ENCODE assay signal across 18 mouse cellular contexts in the genomic region with DNA sequence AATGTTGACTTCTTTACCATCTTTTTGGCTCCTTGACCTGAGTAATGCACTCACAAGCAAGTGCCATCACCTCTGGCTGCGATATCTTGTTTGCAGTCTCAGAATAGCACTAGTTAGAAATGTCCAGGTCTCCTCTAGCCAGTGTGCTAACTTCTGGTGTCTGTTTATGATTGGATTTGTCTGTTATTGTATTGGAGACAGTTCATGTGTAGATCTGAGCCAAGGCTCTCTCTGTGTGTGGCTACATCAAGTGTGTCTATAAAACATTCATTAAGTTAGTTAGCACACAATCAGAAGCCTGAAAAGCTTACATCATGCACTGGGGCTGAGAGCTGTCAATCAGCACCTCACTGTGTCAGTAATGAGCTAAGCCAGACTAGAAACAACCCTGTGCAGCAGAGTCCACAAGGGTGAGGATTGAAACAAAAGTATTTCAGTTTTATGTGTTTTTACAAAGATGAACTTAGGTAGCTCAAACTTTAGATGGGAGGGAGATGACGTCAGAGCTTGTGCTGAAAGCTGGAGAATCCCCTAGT.
A peak's percentile ranks its signal among the peaks of the same experiment; 100 is the strongest.
DNase-seq lines count a peak whose midpoint lies in the region; ATAC-seq lines count a peak whose summit lies in the region.
"Had no signal": no experiment of that assay in that cellular context is flagged by ENCODE, and none has a peak within 500 bp of the region (broad histone marks: within the 10 kb centered on the region; RNA-seq: fewer than 3 reads in every experiment).

No protein-coding gene starts in this region.

- H3K4me3 ChIP-seq in embryonic facial prominence, embryonic 14.5 days (ENCODE audit: low read depth, low read length) = no peak overlapping the region
- no peak overlapping the region for H3K4me3 ChIP-seq in embryonic facial prominence, embryonic 10.5 days
- H3K4me3 ChIP-seq in limb, embryonic 13.5 days = no peak overlapping the region
- no peak overlapping the region for H3K4me3 ChIP-seq in limb, embryonic 10.5 days
- H3K4me3 ChIP-seq in stomach, embryonic 16.5 days (replicated peaks; ENCODE audit: low read length) = no peak overlapping the region
- H3K4me3 ChIP-seq: midbrain, embryonic 15.5 days; neural tube, embryonic 12.5 days had no signal

- H3K9ac ChIP-seq in embryonic facial prominence, embryonic 14.5 days (ENCODE audit: low read depth, low read length) = no peak overlapping the region
- no peak overlapping the region for H3K9ac ChIP-seq in limb, embryonic 13.5 days
- H3K9ac ChIP-seq in stomach, embryonic 16.5 days (ENCODE audit: low read length) = no peak overlapping the region
- H3K9ac ChIP-seq: hindbrain, embryonic 14.5 days; midbrain, embryonic 15.5 days; neural tube, embryonic 12.5 days had no signal

- ATAC-seq in embryonic facial prominence, embryonic 14.5 days (ENCODE audit: low read depth) = no peak; the same call in 1 of the 2 replicates
- 0 out of 2 replicates have a peak, but pooled peaks have one; percentile 24 for ATAC-seq in limb, embryonic 13.5 days (ENCODE audit: low FRiP score, low read depth)
- ATAC-seq in stomach, embryonic 16.5 days (ENCODE audit: insufficient read depth, low FRiP score) = no peak
- no peak for ATAC-seq in monocyte, adult 5-6 weeks (replicated peaks; ENCODE audit: insufficient number of reproducible peaks, low FRiP score, low TSS enrichment, poor library complexity, severe bottlenecking)
- ATAC-seq: midbrain, embryonic 15.5 days had no signal

- H3K9me3 ChIP-seq in embryonic facial prominence, embryonic 14.5 days (ENCODE audit: control insufficient read depth, low read length) = 0 out of 2 replicates have a peak, but pooled peaks cover 5% of the 10 kb centered on the region
- H3K9me3 ChIP-seq in embryonic facial prominence, embryonic 10.5 days = no peaks in the 10 kb centered on the region
- no peaks in the 10 kb centered on the region for H3K9me3 ChIP-seq in limb, embryonic 13.5 days
- no peaks in the 10 kb centered on the region for H3K9me3 ChIP-seq in limb, embryonic 10.5 days (replicated peaks)
- no peaks in the 10 kb centered on the region for H3K9me3 ChIP-seq in stomach, embryonic 16.5 days (replicated peaks; ENCODE audit: control insufficient read depth, low read length)
- H3K9me3 ChIP-seq: midbrain, embryonic 15.5 days; neural tube, embryonic 12.5 days had no signal

- no peaks in the 10 kb centered on the region for H3K4me1 ChIP-seq in embryonic facial prominence, embryonic 14.5 days (ENCODE audit: control insufficient read depth, insufficient read depth, low read length)
- H3K4me1 ChIP-seq in embryonic facial prominence, embryonic 10.5 days = no peaks in the 10 kb centered on the region
- H3K4me1 ChIP-seq in limb, embryonic 13.5 days = peaks cover 10% of the 10 kb centered on the region; the same call in 1 of the 2 replicates
- no peaks in the 10 kb centered on the region; the same call in 1 of the 2 replicates for H3K4me1 ChIP-seq in limb, embryonic 10.5 days
- H3K4me1 ChIP-seq in stomach, embryonic 16.5 days (ENCODE audit: control insufficient read depth, insufficient read depth, low read length) = peaks cover 5% of the 10 kb centered on the region
- H3K4me1 ChIP-seq: midbrain, embryonic 15.5 days; neural tube, embryonic 12.5 days had no signal

- no peaks in the 10 kb centered on the region for H3K27me3 ChIP-seq in embryonic facial prominence, embryonic 14.5 days (replicated peaks; ENCODE audit: control insufficient read depth, insufficient read depth, low read length)
- H3K27me3 ChIP-seq in embryonic facial prominence, embryonic 10.5 days (replicated peaks; ENCODE audit: low read depth, poor library complexity, severe bottlenecking) = no peaks in the 10 kb centered on the region
- H3K27me3 ChIP-seq in limb, embryonic 13.5 days = no peaks in the 10 kb centered on the region
- H3K27me3 ChIP-seq in limb, embryonic 10.5 days (ENCODE audit: low read depth, poor library complexity, severe bottlenecking) = no peaks in the 10 kb centered on the region
- no peaks in the 10 kb centered on the region for H3K27me3 ChIP-seq in stomach, embryonic 16.5 days (ENCODE audit: control insufficient read depth, insufficient read depth, low read length)
- H3K27me3 ChIP-seq: midbrain, embryonic 15.5 days; neural tube, embryonic 12.5 days had no signal

- H3K36me3 ChIP-seq in embryonic facial prominence, embryonic 14.5 days (ENCODE audit: control insufficient read depth, insufficient read depth, low read length) = no peaks in the 10 kb centered on the region
- H3K36me3 ChIP-seq in embryonic facial prominence, embryonic 10.5 days (replicated peaks) = no peaks in the 10 kb centered on the region
- H3K36me3 ChIP-seq in limb, embryonic 13.5 days = no peaks in the 10 kb centered on the region
- H3K36me3 ChIP-seq in limb, embryonic 10.5 days = no peaks in the 10 kb centered on the region
- H3K36me3 ChIP-seq in stomach, embryonic 16.5 days (ENCODE audit: control insufficient read depth, insufficient read depth, low read length) = no peaks in the 10 kb centered on the region
- H3K36me3 ChIP-seq: midbrain, embryonic 15.5 days; neural tube, embryonic 12.5 days had no signal

- DNase-seq in embryonic facial prominence, embryonic 14.5 days (ENCODE audit: low spot score) = no peak
- DNase-seq in embryonic facial prominence, embryonic 10.5 days (ENCODE audit: low spot score) = no peak
- no peak for DNase-seq in limb, embryonic 10.5 days (ENCODE audit: low spot score)
- DNase-seq in heart, postnatal 4 days = peak; percentile 32
- DNase-seq in layer of hippocampus, adult 8-10 months (ENCODE audit: low spot score in 2 of 2) = no peak
- DNase-seq: adrenal gland, postnatal 36 days; cerebellum, adult 9-11 months; gastrocnemius, postnatal 14 days; kidney, adult 2 months; kidney, postnatal 4 days; right cerebral cortex, postnatal 4 days had no signal

- no peak overlapping the region for H3K4me2 ChIP-seq in embryonic facial prominence, embryonic 14.5 days (ENCODE audit: low read depth, low read length)
- no peak overlapping the region for H3K4me2 ChIP-seq in limb, embryonic 13.5 days (replicated peaks)
- H3K4me2 ChIP-seq in stomach, embryonic 16.5 days (ENCODE audit: low read depth, low read length) = no peak overlapping the region
- H3K4me2 ChIP-seq: hindbrain, embryonic 14.5 days; liver, embryonic 11.5 days; midbrain, embryonic 15.5 days; neural tube, embryonic 12.5 days had no signal

- 0 out of 2 replicates have a peak overlapping the region, but pooled peaks have one; percentile 34 for H3K27ac ChIP-seq in embryonic facial prominence, embryonic 14.5 days (replicated peaks; ENCODE audit: low read depth, low read length)
- no peak overlapping the region for H3K27ac ChIP-seq in embryonic facial prominence, embryonic 10.5 days (replicated peaks)
- no peak overlapping the region; the same call in 1 of the 2 replicates for H3K27ac ChIP-seq in limb, embryonic 13.5 days
- no peak overlapping the region for H3K27ac ChIP-seq in limb, embryonic 10.5 days
- H3K27ac ChIP-seq in stomach, embryonic 16.5 days (ENCODE audit: low read length) = peak overlapping the region; percentile 43
- H3K27ac ChIP-seq: hindbrain, embryonic 14.5 days; midbrain, embryonic 15.5 days; neural tube, embryonic 12.5 days had no signal

- WGBS in embryonic facial prominence, embryonic 14.5 days = 49% methylated on average over 2 of the region's 2 CpGs
- WGBS in embryonic facial prominence, embryonic 10.5 days = 71% methylated on average over 2 of the region's 2 CpGs
- WGBS in limb, embryonic 13.5 days = 50% methylated on average over 2 of the region's 2 CpGs
- 82% methylated on average over 2 of the region's 2 CpGs for WGBS in limb, embryonic 10.5 days
- 44% methylated on average over 2 of the region's 2 CpGs for WGBS in stomach, embryonic 16.5 days

Comparison
In these comparisons a context has a peak if more than half of its experiments do, and no peak if none do; other contexts are left out.
1. H3K27ac ChIP-seq: peak in embryonic facial prominence, embryonic 14.5 days (single experiment) and stomach, embryonic 16.5 days (single experiment); none in embryonic facial prominence, embryonic 10.5 days (single experiment), limb, embryonic 13.5 days (single experiment) and limb, embryonic 10.5 days (single experiment).